Comparison of ENCODE assay signal across 19 mouse cellular contexts in genomic region chr5:103497480-103497879, GRCm38 (mm10).
DNase-seq lines count a peak whose midpoint lies in the region; ATAC-seq and TF ChIP-seq lines count a peak whose summit lies in the region.
"Had no signal": no experiment of that assay in that cellular context is flagged by ENCODE, and none has a peak within 500 bp of the region (broad histone marks: within the 10 kb centered on the region; RNA-seq: fewer than 3 reads in every experiment).

No protein-coding gene starts in this region.

- no peak overlapping the region for H3K4me2 ChIP-seq in forebrain, embryonic 14.5 days (ENCODE audit: low read length)
- no peak overlapping the region for H3K4me2 ChIP-seq in forebrain, embryonic 12.5 days
- H3K4me2 ChIP-seq: embryonic facial prominence, embryonic 13.5 days; heart, embryonic 13.5 days; hindbrain, embryonic 14.5 days; intestine, embryonic 15.5 days had no signal

- no peaks in the 10 kb centered on the region for H3K27me3 ChIP-seq in forebrain, embryonic 14.5 days (replicated peaks; ENCODE audit: control insufficient read depth, insufficient read depth, low read length)
- no peaks in the 10 kb centered on the region for H3K27me3 ChIP-seq in forebrain, embryonic 12.5 days
- H3K27me3 ChIP-seq: embryonic facial prominence, embryonic 13.5 days; heart, embryonic 13.5 days; intestine, embryonic 15.5 days had no signal

- H3K4me1 ChIP-seq in forebrain, embryonic 14.5 days (ENCODE audit: control insufficient read depth, insufficient read depth, low read length), result peaks cover 2% of the 10 kb centered on the region; the same call in 1 of the 2 replicates
- peaks cover 4% of the 10 kb centered on the region; the same call in 1 of the 2 replicates for H3K4me1 ChIP-seq in forebrain, embryonic 12.5 days
- H3K4me1 ChIP-seq: heart, embryonic 13.5 days had no signal

- no peaks in the 10 kb centered on the region for H3K36me3 ChIP-seq in forebrain, embryonic 14.5 days (ENCODE audit: control insufficient read depth, insufficient read depth, low read length)
- H3K36me3 ChIP-seq in forebrain, embryonic 12.5 days (replicated peaks), result peaks cover 3% of the 10 kb centered on the region
- H3K36me3 ChIP-seq: intestine, embryonic 15.5 days had no signal

- no peaks in the 10 kb centered on the region for H3K9me3 ChIP-seq in forebrain, embryonic 14.5 days (replicated peaks; ENCODE audit: control insufficient read depth, low read length)
- H3K9me3 ChIP-seq in forebrain, embryonic 12.5 days, result no peaks in the 10 kb centered on the region
- H3K9me3 ChIP-seq: embryonic facial prominence, embryonic 13.5 days; heart, embryonic 13.5 days; intestine, embryonic 15.5 days had no signal

- H3K4me3 ChIP-seq in forebrain, embryonic 14.5 days (ENCODE audit: low read depth, low read length), result no peak overlapping the region
- no peak overlapping the region for H3K4me3 ChIP-seq in forebrain, embryonic 12.5 days (replicated peaks)
- no peak overlapping the region for H3K4me3 ChIP-seq in layer of hippocampus, adult 2 months
- H3K4me3 ChIP-seq: embryonic facial prominence, embryonic 13.5 days; heart, embryonic 13.5 days; intestine, embryonic 15.5 days had no signal

- no peak for TF ChIP-seq CTCF in layer of hippocampus, adult 2 months (conservative IDR thresholded peaks at IDR 0.05)

- 78% methylated on average over 2 of the region's 2 CpGs for WGBS in forebrain, embryonic 14.5 days
- 88% methylated on average over 2 of the region's 2 CpGs for WGBS in forebrain, embryonic 12.5 days

- H3K27ac ChIP-seq in forebrain, embryonic 14.5 days (ENCODE audit: low read depth, low read length), result no peak overlapping the region
- H3K27ac ChIP-seq in forebrain, embryonic 12.5 days, result no peak overlapping the region
- H3K27ac ChIP-seq in layer of hippocampus, adult 2 months, result no peak overlapping the region
- H3K27ac ChIP-seq: embryonic facial prominence, embryonic 13.5 days; heart, embryonic 13.5 days; hindbrain, embryonic 14.5 days; intestine, embryonic 15.5 days had no signal

- ATAC-seq in forebrain, embryonic 14.5 days, result peak; percentile 91
- ATAC-seq in forebrain, embryonic 12.5 days (ENCODE audit: low FRiP score), result no peak
- ATAC-seq: intestine, embryonic 15.5 days had no signal

- DNase-seq in forebrain, embryonic 14.5 days (ENCODE audit: low spot score), result peak; percentile 76
- peak; percentile 3 to 69 for DNase-seq in layer of hippocampus, adult 18-20 months (ENCODE audit: low spot score in 2 of 2)
- DNase-seq in layer of hippocampus, postnatal 25 days (ENCODE audit: extremely low spot score in 1 of 2, low spot score in 1 of 2), result no peak
- DNase-seq in layer of hippocampus, adult 2 months (ENCODE audit: low spot score in 2 of 2), result peak; percentile 14 to 52
- peak; percentile 21 for DNase-seq in telencephalon, adult 2 months (ENCODE audit: low read depth, low spot score)
- no peak for DNase-seq in cerebellum, adult 11 months
- DNase-seq in ovary, postnatal 36 days (ENCODE audit: low spot score), result no peak
- DNase-seq: adrenal gland, postnatal 10 days; cerebellum, adult 11-12 months; cerebellum, adult 9-11 months; cerebellum, postnatal 36 days; gastrocnemius, postnatal 25 days; heart, postnatal 4 days; kidney, adult 18-20 months had no signal

- no peak overlapping the region for H3K9ac ChIP-seq in forebrain, embryonic 14.5 days (ENCODE audit: low read length)
- H3K9ac ChIP-seq in forebrain, embryonic 12.5 days, result no peak overlapping the region
- H3K9ac ChIP-seq: embryonic facial prominence, embryonic 13.5 days; heart, embryonic 13.5 days; hindbrain, embryonic 14.5 days; intestine, embryonic 15.5 days had no signal

Comparison
In these comparisons a context has a peak if more than half of its experiments do, and no peak if none do; other contexts are left out.
1. DNase-seq: peak in forebrain, embryonic 14.5 days (single experiment), layer of hippocampus, adult 18-20 months (2 of 2), layer of hippocampus, adult 2 months (2 of 2) and telencephalon, adult 2 months (single experiment); none in layer of hippocampus, postnatal 25 days (0 of 2), cerebellum, adult 11 months (single experiment) and ovary, postnatal 36 days (single experiment).